Mouse (Mus musculus) common myeloid progenitor, adult 5-6 weeks (primary cell): ENCODE results near the gene Trim8. TPM values are rescaled to one million over a fixed set of nuclear protein-coding genes. Genes with fewer than 3 reads are reported as not detected.

Experiments used
- ATAC-seq: replicated peaks from 2 replicates; pipeline ENCODE4 v1.8.0; 2016; ENCODE audit warnings: low read depth, mild to moderate bottlenecking, moderate TSS enrichment, inconsistent platforms; ENCODE audit not compliant: poor library complexity, severe bottlenecking
- total RNA-seq: library from RNA; stranded (forward); fragments of 200-1000, 187-1606 nt; gene quantifications from 2 replicates; pipeline ENCODE4 v1.2.3, GENCODE M21; 2017

Trim8 gene
- total RNA-seq, 1 experiment from 2014 or later = 17.7 TPM

DNA sequence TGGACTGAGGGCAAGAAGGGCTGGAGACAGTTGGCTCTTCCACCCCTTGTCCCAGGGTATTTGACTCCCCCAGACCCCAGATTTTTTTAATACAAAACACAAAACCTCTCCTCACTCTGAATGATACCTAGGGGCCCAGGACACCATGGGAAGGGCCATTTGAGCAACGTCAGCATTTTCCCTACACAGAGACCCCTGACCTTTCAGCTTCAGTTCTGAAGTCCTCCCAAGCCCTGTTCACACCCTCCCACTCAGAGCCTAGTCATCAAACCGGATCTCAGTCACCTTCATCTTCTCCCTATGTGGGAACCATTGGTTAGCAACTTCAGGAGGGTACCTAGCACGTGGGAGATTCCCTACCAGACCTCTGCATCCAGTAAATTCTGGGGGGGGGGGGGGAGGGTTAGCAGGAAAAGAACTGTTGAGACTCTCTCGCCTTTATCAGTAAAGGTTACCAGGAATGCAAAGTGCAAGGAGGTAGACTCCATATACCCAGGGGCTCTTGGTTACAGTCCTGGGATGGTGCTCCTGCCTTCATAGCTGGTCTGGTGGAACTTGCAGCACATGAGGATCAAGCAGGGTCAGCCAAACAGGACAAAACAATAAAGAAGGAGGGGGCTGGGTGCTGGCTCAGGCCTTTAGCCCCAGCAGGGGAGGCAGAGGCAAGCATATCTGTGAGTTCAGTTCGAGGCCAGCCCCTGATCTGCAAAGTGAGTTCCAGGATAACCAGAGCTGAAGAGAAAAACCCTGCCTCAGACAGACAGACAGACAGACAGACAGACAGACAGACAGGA is 17.5 kb downstream of the Trim8 start:
- no peak for ATAC-seq

DNA sequence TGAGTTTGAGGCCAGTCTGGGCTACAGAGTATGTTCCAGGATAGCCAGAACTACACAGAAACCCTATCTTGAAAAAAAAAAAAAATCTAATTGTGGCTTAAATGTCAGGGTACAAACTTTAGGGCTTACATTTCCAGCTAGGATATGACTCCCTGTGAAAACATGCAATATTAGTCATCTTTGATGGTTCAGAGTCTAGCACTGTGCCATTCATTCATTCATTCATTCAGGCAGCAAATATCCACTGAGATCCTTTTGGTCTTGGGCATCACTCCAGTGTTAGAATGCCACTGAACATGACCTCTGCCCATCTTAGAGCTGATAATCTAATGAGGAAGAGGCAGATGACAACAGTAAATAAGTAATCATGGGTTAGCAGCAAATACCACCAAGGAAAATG is 20.2 kb downstream of the Trim8 start:
- ATAC-seq = no peak

DNA sequence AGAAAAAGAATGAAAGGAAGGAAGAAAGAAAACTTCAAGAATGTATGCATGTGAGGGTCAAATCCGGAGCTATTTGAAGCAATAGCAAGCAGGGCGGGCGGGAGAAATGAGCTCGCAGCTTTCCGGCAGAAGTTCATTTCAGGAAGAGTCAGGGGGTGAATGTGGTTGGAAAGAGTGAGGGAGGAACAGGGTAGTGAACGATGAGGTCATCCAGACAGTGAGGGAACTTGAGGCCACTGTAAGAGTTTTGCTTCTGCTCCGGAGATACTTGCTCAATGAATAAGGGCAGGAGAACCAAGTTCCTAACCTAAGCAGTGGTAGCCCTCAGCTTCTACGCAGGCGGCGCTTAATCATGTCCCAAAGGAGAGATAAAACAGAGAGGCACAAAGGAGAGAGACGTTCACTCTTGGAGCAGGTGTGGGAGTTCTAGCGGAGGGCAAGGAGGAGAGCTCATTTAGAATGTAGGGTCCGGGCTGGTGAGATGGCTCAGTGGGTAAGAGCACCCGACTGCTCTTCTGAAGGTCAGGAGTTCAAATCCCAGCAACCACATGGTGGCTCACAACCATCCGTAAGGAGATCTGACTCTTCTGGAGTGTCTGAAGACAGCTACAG is 21.0 kb downstream of the Trim8 start:
- ATAC-seq = peak; percentile 77

DNA sequence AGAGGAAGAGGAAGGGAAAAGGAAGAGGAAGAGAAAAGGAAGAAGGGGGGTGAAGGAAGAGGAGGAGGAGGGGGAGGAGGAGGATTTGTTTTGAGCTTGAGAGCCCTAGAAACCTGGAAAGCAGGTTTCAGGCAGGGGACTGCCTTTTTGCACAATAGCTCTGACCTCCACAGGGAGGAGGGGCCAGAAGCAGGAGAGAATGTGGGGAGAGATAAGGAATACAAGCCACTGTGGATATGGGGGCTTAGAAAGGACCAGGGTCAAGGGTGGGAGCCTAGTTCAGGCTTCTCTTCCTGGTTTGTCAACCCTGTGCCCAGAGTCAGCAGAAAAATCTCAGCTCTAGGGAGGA is 21.6 kb downstream of the Trim8 start:
- ATAC-seq = no peak

DNA sequence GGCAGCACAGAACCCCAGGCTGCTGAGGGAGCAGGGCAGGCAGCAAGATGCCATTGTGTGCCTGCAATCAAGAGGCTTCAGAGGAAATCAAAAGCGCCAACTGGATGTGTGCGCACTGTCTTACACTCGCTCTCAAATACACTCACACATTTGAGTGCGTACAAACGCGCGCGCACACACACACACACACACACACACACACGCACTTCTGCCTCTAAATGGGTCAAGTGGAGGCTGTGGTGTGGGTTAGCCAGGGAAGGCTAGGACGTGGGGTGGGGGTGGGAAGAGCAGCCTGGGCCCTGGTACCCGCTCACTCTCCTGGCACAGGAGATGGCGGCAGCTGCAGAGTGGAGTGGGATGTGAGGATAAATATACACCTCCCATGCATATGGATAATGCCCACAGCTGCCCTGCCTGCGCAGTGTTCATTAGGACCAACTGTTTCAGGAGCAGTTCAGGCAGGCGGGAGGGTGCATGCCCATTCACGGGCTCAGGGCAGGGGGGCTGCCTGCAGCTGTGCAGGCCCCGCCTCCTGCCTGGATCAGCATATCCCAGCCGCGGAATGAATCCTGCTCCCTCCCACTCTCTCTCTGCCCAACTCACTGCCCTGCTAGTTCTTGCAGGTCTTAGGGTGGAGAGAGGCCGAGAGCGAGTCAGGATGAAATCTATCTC is 22.1 kb downstream of the Trim8 start:
- no peak for ATAC-seq

DNA sequence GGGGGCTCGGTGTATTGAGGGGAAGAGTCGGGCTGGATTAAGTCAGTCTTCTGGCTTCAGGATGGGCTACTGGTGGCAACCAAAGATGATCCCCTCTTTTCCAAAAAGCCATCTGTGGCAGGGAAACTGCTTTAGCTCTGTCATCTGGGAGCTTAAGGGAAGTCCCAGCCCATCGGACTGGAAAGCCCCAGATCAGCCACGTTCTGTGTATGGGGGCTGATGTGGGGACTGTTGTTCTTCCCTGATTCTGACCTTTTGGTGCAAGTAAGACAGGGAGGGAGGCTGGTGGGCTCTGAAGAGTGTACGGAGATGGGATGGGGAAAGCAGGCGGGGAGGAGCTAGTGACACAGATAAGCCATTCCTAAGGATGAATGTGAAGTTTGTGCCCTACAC is 22.6 kb downstream of the Trim8 start:
- ATAC-seq = no peak

DNA sequence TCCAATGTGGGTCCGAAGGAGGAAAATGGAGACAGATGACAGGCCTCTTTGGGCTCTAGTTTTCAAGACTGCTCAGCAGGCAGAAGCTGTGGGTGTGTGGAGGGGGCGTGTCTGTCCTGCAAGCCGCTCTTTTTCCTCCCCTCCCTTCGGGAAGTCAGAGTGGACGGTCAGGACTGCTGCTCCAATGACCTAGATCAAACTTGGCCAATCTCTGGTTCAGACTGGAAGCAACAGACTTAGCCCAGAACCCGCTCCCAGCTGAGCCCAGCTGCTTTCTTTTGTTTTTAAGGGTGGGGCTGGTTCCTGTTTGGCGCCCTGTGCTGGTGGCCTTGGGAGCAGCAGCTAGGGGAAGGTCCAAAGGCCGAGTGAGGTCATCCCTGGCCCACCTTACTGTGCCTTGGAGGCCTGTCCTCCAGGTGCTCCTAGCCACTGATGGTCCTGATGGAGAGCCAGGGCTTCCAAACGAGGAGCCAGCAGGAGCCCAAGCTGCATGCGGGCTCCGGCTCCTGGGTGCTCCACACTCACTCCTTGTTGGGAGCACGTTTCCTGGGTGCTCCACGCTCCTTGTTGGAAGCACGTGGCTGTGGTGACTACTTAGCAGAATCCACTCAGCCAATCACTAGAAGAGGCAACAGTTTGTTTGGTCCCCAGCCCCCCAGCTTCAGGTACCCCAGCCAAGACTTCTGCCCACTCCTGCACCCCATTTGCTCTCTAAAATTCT is 23.3 kb downstream of the Trim8 start:
- ATAC-seq = 0 out of 2 replicates have a peak, but pooled peaks have one; percentile 5

DNA sequence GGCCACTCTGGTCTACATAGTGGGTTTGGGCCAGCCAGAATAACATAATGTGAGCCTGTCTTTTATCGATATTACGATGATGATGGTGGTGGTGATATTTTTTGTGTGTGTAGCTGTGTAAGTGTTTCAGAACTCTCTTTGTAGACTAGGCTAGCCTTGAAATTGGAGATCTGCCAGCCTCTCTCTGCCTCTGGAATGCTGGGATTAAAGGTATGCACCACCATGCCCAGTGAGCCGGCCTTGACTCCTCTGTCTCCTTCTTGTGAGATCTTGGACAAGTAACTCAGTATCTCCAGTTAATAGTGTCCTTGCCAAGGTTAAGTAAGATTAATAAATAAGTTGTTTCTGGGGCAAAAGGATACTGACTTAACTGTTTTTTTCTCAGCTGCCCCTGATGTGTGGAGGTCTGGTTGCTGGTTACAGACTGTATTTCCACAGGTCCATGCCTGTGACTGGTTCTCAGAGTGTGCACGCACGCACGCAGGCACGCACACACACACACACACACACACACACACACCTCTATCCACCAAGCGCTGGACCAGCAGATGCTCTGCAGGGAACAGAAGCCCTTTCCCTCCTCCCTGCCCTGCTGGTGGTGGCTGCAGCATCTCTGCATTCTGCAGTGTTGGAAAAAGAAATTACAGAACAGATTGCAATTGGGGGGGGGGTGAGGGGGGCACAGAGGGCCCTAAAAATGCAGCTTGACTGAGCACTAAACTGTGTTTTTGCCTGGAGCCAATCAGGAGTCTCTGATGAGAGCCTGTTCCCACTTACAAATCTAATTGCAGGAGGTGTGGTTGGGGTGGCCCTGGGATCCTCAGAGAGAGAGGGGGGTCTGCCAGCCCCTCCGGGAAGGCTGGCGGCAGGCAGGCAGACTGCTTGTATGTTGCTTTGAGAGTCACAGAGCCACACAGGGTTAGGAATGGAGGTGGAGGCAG is 24.5 kb downstream of the Trim8 start:
- ATAC-seq = no peak

DNA sequence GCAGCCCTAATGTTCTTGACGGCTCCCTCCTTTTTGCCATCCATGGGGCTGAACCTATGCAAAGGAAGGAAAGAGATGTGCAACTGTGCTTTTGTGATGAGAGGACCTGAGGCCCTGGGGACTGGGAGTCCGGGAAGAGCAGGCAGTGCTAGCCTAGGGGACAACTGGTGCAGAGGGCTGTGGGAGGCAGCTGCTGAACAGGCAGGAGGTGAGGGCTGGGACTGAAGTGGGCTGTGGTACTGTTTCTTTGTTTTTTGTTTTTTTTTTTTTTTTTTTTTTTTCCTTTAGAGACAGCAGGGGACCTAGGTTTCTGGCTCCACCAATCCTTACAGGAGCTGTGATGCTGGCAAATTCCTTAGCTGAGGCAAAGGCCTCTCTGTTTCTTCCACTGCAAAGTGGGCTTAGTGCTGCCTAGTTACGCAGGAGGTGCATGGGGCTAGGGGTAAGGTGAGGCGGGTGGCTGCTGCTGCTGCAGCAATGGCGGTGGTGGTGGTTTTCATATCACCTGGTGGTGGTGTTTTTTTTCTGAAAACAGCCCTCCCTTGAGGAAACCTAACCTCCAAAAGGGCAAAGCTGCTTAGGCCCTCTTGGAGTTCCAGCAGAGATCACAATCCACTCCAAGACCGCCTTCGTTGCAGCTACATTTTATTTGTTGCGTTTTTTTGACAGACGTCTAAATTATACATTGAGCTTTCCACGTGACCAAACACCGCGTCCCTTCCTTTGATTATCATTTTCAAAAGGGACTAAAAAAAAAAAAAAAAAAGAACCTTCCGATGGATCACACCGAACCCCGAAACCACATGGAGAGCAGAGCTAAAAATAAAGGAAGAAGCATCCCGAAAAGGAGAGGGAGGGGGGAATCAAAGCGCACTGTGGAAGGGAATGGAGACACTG is 26.4 kb downstream of the Trim8 start:
- ATAC-seq = no peak

DNA sequence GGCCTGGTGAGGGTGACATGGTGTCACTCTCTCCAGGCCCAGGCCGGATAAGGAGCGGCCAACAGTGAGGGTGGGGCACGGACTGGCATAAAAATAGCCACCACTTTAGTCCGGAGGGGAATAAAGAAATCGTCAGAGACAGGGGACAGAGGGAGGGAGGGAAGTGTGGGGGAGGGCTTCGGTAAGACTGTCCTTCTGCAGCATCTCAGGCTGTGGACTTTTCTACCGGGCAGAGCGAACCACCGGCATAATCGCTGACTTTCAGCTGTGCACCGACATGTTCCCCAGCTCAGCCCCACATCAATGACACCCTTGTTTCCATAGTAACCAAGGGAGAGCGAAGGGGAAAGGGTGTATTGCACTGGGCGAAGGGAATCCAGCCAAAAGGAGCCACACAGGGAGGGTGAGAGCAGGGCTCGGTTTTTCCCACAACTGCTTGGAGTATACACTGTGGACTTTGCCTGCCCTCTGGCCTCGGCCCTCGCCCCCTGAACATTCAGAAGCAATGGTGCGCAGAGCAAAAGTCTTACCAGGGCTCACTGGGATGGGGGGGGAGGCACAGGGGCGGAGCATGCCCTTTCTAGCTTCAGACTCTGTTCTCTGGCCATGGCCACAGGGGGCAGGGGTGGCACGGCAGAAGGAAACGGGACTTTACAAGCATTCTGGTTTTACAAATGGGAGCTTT is 27.2 kb downstream of the Trim8 start:
- peak; percentile 62 for ATAC-seq

DNA sequence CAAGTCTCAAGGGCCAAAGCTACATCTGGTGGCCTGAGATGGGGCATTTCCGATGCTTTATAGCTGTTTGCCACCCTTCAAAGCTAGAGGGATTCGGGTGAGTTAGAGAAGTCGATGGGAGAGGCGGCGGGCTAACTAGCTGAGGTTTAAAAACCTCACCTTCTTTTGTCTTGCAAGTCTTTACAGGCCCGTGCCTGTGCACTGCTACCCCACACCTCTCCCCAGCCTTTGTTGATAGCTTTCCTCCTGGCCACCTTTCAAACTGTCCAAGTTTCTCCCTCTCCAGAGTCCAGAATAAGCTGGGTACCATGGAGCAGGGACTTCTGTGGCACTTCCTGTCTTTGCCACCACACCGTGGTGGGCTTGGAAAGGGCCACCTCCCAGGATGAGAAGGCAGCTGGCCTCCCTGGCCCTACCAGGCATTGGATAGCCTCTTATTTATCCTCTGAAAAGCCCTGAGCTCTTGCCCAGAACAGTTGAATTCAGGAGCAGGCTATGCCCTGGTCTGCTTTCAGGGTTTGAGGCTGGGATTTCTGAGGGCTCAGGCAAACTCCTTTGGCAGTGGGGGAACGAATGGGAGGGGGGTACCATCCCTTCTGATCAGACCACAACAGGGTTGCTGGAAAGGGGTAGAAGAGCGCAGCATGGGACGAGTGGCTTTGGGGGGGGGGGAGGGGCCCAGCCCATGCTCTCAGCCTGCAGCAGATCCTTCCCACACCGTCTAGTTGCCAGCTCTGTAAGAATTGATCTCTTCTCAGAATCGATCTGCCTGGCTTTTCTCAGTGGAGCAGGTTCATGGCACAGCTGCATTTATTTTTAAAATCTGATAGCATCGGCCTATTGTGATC is 28.3 kb downstream of the Trim8 start:
- ATAC-seq = no peak

DNA sequence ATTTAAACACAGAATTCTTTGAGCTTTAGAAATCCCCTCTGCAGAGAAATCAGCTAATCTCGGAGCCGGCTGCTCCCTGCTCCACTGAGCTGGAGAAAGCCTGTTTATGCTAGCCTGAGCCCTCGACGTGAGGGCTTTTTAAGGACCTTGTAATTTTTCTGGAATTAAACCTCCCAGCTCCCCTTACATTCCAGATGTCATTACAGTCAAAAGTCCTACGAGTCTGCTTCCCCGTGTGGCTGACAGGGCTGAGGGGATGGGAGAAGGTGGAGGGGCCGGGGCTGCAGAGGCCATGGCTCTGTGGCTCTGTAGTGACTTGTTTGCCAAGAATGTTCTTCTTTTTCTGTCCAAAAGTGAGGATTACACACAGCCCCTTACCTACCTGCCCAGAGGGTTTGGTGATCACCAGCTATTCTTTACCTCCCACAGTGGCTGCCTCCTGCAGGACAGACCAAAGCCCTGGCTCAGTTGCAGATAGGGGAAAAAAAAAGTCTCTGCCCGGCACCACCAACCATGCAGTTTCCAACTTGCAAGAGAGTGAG is 29.0 kb downstream of the Trim8 start:
- ATAC-seq = no peak

DNA sequence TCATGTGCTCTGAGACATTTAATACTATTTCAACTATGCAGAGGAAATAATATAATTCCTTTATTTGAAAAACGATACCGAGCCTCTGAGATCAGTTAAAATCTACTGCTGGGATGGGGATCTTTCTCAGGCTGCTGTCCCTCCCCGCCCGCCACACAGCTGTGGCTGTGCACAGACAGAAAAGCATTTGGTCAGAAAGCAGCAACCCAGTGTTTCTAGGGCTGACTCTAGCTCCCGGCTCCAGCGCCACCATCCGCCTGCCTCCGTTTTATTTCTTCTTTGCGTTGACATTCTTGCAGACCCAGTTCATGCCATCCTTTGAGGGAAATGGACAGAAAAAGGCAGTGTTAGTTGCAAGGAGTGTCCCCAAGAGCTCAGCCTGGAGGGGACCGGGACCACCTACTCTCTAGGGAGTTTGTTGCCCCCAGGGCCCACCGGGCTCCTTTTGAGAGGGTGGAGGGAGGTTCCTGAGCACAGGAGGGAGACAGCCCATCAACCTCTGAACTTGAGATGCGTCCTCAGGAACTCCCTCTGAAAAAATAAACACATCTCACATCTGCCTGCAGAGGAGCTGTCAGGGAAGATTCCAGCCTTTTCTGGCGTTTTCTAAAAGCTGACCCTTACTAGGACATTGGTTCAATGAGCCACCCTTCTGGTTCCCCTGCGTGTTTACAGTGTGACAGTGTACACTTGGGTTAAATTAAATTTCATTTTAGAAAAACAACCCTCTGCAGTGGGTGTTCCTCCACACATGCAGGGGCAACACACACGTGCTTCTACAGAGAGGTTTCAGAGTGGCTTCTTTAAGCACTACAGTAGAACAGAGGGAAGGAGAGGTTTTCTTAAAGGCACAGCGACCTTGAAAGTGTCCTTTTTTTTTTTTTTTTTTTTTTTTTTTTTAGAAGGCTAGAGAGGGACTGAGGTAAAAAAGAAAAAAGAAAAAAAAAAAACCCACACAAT is 29.8 kb downstream of the Trim8 start:
- no peak for ATAC-seq

DNA sequence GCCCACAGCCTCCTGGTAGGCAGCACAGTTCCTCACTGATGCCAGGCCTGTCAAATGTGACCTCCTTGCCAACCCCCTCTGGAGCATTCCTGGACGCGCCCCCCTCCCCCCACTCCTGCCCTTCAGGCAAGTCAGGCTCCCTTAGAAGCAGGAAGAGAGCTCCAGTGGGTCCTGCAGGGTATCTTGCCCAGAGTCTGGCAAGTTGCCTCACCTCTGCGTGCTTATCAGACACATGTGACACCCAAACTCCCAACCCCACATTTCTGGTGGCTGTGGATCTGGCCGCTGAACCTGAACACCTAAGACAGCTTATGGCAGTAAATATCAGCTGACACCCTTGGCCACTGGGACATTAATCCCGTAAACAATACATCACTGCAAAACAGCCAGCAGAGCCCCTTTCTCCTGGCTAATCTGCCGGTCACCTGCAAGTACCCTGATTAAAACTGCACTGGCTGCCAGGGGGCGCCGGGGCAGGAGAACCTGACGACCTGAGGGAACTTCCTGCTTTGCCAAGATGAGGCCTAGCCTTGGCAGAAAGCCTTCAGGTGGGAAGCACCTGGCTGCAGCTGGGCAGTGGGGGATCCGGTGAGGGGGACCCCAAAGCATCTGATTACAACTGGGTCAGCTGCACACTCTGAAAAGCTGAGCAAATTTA is 30.7 kb downstream of the Trim8 start:
- peak; percentile 39 for ATAC-seq

DNA sequence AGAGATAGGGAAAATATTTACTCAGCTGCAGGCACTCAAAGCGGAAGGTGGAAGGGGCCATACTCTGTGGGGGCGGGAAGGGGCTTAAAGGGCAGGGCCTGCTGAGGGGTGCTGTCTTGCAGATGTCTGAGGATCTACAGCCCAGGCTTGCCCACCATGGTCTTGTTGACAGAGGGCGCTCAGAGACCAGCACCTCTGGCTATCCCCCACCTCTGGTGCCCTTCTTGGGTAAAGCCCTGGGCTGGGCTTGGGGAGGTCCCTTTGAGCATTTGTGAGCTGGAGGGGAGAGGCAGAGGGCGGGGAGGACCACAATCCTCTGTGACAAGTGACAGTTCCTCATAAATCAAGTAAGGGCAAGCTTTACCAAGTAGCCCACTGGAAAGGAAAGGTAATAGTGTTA is 31.6 kb downstream of the Trim8 start:
- no peak for ATAC-seq
